Mouse (Mus musculus) embryo, embryonic 11.5 days (tissue): ENCODE data around the gene Cradd.

Source experiments
- DNase-seq: peaks from one replicate; pipeline ENCODE4 v3.0.0-alpha.2; 2012; ENCODE audit warnings: low read depth, low spot score

Cradd gene

DNA sequence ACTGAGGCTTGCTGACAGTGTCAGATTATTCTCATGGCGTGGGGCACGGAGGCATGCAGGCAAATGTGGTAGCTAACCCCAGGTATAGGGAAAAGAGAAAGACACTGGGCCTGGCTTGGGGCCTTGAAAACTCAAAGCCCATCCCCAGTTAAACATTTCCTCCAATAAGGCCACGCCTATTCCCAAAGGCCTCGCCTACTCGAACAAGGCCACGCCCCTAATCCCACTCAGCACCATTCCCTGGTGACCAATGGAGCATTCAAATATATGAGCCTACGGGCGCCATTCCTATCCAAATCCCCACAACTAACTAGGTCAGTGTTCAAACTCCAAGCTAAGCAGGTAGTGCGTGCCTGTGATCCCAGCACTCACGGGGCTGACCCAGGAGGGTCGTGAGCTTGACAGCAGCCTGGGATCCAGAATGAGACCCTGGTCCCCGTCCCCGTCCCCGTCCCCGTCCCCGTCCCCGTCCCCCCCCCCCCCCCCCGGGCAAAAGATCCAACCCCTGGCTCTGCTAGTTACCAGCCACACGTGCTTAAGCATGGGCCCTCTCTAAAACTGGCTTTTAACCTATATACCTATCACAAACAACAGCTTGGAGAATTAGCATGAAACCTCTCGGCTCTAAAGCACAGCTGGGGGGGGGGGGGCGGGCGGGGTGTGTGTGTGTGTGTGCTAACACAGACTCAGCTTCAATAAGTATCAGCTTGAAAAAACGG, 78.8 kb downstream of the Cradd start:
- DNase-seq, result no peak

DNA sequence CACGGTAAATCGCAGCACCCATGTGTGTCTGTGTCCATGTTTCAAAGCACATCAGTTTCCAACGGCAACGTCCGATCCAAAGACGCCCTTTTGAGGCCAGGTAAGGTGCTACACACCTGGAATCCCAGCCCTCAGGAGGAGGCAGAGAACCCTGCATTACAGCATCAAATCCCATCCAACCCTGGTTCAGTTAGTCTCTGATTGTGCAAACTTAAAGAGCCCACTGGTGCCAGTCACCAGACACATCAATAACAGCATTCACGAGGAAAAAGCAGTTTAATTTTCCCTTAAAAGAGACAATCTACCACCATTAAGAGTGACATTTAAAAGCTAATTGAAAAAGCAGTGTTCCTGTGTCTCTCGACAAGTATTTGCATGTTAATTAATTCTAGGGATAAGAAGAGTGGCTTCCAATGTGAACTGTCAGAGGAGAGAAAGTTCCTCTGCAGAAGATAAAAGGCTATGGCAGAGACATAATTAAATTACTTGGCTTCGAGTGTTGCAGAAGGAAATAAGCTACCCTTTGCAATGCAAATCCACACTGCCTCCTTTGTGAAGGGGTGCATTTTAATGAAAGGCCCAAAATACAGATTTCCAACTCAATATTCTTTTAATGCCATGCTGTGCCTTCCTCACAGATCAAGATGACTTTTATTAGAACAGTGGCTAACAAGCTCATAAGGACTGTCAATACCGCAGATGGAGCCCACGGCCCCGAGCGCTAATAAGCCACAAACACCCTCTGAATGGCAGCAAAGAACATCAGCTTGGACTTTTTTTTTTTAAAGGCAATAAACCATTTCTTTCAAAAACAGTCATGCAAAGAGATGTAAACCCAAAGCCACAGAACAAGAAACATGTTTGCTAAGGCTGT, 84.5 kb downstream of the Cradd start:
- no peak for DNase-seq

DNA sequence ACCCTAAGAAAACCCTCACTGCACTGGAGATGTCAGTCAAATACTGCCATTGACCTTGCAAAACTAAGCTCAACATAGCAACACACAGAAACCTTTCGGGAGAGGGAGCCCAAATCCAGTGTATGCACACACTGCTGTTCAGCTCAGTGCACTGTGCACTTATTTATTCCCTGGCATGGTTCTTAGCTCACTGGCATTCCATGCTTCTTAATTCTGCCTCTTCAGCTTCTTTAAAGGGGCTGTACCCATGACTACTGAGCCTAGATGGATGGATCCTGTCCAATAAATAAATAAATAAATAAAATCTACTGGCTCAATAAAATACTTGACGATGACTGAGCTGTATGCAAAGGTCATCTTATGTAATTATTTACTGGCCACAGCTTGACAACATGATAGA, 85.3 kb downstream of the Cradd start:
- no peak for DNase-seq

DNA sequence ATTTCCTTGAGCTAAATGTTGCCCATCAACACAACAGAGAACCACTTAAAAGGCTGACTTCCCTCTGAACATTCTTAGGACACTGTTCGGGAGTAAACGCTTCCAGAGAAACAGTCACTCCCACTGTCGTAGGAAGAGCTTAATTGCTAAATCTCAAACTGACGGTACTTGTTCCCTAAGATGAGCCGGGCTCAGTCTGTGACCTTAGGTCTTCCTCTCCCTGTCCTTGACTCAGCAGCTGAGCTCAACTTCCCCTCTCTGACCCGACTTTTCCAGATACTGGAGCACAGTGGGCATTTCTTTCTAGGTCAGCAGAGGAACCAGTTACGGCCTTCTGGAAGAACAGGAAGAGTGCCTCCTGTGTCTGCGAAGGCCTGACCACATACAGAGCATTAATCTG, 87.7 kb downstream of the Cradd start:
- DNase-seq, result no peak

DNA sequence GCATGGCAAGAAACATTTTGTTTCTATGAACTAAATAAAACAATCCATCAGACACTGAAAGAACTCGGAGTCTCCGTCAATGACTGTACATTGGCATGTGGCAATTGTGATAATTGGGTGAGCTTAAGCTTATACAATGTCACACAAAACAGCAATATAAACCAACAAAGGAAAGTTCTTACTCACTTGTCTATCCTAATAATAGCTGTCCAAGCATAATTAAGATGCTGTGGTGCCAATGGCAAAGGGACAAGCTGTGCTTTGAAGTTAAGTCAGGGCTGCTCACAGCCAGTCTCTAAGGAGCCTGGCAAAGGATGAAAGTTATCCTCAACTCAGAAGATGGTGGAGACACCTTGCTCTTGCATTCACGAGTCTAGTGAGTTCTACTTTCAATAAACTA, 89.3 kb downstream of the Cradd start:
- no peak for DNase-seq

DNA sequence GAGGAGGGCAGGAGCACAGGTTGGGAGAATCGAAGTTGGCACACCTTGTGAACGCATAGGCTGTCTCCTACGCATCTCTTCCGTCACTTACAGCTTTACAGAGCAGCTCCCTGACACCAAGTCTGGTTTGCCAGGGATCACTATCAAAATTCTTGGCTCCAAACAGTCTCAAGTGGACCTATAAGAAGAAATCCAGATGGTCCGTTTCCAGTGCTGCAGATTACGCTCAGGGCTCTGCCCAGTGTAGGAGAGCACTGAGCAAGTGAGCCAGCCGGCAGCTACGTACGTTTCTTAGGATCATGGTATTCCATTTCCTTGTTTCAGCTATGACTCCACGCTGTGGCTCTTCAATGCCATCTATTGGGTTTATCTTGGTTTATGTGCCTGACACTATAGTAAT, 90.9 kb downstream of the Cradd start:
- no peak for DNase-seq

DNA sequence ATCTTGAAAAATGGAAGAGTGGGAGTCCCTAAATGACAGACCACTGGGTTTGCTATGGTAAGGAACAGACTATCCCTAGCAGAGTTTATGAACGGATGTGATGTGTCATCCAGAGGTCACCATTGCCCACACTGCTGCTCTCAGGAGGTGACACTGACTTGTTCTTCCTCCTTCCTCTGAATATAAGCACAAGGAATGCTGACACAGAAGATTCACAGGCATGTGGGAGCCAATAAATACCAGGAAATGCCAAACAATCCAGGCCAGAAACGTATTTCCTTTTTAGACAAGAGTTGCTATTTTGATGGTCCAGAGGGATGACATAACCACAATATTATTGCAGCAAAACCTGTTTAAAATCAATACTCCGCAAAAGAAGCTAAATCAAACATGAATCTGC, 91.4 kb downstream of the Cradd start:
- DNase-seq, result no peak

DNA sequence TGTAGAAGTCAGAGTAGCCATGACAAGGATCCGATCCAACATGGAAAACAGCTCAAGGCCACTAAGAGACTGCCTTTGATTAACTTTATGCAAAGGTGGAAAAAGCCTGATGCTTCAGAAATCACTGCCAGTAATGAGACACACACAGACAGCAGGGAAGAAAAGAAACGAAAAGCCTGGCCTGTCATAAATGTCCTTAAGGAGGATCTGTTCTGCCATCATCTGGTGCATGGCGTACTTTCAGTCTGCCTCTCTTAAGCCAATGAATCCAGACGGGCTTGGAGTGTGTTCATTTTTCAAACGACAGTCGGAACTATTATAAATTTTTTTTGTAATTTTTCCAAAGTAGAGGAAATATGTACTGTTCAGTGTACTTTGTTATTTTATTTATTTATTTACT, 95.7 kb downstream of the Cradd start:
- no peak for DNase-seq

DNA sequence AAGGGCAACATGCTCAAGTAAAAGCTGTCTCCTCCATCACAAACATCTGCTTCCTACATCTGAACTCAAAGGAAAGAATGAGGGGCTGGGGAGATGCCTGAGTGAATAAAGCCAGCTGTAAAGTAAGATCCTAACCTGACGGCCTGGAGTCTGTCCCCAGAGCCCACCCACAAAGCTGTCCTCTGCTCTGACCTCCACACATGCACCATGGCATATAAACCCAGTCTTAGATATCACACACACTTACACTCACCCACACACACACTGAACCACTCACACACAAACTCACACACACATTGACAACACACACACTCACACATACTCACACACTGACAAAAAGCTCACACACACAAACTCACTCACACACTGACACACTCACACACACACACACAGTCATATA, 96.3 kb downstream of the Cradd start:
- no peak for DNase-seq

DNA sequence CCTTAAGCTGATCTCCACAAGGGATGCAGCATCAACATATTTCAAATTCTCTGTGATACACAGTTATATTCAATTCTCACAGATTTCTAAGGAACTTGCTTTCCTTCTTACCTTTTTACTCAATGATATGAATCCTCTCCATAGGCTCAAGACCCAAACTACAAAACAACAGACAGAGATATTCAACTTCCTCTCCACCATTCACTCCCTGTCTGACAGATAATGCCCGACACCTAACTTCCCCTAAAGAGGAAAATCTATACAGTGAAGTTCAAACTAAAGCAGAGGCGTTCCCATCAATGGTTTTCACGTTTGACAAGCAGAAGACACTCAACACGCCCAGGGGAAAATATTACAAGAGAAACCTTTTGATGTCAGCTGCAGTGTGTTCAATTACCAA, 97.2 kb downstream of the Cradd start:
- DNase-seq, result no peak

DNA sequence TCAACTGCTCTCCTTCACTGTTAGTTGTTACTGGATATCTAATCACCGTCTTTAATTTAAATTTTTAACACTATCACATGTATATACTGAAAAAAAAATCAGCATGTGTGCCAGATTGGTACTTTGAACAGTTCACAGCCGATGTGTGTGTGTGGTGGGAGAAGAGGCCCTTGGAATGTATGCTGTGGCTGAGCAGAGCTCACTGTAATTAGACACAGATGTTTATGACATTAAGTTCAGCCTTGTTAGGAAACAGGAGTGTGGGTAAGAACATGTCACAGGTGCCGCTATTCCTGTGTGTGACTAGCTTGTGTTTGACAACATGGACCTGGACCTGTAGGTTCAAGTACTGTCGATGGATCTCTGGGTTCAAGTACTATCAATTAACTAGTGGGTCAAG, 98.9 kb downstream of the Cradd start:
- no peak for DNase-seq

DNA sequence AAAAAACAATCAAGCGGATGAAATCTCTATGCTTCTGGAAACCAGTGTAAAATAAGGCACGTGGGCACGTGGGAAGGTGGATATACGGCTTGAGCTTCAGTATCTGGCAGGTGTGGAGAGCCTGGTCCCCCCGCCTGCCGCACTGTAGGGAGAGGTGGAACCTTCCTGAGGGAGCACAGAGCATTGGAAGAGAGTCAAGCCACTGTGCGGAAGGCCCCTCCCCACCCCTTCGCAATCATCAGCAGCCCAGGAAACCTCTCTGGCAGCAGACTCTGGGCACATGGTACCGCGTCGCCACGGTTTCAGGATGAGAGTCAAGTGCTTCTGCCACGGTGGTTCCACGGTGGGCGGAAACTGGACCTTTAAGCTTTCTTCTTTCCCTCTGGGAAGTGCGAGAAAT, 100.7 kb downstream of the Cradd start:
- no peak for DNase-seq

DNA sequence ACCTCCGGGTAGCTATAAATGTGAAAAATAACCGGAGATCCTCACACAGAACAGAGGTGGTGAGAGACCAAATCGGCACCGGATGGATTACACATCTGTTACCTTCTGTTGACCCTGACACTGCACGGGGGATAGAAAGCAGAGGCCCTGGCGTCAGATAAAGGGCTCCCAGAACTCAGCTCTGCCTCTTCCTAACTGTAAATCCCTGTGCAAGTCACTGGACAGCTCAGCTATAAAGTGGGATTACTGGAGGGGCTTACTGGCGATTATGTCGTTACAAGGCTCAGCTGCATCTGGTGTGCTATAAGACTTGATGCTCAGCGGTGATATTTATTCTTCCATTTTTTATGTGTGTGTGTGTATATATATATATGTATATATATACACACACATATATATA, 102.0 kb downstream of the Cradd start:
- DNase-seq, result no peak

DNA sequence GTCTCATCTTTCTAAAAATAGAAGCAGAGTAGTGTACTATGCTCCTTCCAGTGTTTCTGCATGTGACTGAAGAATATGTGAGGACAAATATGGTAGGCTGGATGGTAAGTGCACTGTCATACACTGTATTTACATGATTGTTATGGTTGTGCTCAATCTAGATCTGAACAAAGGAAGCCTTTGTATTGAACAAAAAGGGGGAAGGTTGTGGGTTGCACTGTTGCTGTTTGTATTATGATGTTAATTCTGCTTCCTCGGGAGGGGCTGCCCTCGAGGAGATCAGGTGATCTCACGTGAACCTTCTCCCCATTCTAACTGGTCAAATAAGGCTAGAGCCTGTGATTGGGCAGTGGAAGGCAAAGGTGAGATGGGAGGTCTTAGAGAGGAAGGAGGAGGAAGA, 103.4 kb downstream of the Cradd start:
- DNase-seq, result no peak

DNA sequence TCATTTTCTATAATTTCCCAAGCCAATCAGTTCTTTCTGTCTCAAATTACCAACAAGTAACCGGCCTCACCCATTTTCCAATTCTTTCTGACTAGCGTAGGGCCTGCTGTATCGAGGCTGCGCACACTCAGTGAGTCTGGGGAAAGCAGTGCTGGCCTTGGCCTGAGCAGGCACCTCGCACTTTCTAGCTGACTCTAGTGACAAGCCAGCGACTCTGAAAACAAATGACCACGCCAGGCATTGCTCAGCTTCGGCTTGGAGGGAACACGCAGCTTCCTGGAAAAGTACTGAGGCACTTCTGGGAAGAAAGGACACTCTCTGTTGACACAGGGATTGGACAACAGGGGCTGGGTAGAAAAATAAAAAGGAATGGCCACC, 105.3 kb downstream of the Cradd start:
- no peak for DNase-seq

DNA sequence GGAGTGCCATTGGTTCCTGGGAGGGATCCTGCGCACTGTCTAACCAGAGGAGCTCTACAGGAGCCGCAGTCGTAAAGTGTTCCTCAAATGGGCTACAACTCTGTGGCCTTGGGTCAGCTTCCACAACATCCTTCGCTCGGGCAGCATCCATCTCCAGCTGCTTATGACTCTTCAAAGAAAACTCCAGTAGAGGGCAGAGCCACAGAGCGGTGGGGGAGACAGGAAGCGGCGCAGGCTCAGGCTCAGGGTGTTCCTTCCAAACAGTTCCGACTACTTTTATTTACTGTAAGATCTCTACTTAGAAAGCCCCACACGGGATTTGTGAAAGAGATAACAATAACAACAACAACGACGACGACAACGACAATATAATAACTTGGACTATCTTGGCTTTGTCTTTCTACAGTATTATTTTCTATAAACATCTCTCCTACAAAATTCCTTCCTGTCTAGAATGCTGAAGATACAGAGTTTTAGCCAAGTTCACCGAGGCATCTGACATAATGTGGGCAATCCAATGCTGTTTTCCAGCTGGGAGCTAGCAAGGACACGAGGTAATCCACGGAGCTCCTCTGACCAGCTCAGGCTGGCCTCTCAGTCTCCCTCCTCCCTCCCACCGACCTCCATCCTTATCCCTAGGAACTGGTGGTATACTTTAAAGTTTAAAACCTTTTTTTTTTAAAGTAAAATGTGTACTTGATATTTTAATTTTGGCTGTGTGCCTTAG, 105.8 kb downstream of the Cradd start:
- no peak for DNase-seq

DNA sequence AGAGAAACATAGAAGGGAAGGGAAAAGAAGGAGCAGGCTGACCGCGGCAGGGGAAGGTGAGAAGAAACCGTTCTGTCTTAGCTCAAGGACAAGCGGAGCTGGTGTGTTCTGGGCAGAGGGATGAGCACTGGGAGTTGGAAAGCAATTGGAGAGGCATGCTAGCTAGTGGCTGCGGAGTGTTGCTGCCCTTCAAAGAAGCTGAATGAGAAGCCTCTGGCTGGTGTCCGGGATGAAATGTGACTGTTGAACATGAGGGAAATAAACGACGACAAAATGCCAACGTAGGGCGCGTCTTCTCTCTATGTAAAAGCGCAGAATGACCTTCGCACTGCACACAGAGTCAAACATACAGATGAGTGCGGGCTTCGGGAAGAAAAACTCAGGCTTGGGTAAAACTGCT, 108.6 kb downstream of the Cradd start:
- DNase-seq, result no peak

DNA sequence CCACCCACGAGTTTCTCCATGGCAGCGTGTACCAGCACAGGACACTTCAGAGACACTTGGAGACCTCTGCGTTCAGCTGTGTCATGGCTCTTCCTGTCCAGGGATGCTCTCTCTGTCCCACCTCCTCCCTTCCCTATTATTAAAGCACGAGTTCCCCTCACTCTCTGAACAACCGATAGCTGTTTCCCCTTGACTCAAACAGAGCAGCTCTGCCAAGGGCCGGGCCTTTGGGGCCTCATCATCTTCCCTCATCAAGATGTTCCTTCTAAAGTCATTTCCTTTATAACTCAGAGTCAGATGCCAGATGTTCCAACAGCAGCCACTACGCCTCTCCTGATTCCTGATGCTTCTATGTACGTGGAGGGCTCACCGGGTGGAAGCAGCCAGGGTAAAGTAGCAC, 110.1 kb downstream of the Cradd start:
- DNase-seq, result no peak

DNA sequence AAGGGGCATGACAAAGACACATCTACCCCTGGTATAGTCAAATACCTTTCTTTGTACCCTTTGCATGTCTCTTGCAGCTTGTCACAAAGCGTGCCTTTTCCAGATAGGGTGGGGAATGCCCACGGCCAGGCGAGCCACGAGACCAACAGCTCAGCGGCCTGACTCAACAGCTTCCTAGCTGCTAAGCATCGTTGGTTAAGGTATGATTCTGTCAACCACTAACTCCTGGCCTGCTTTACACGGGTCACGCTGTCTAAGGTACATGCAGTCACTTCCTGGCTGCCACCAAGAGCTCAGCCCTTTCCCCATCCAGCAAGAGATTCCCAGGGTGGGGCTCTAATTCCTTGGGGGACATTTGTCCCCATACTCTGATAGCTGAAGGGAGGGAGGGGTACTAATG, 110.6 kb downstream of the Cradd start:
- DNase-seq, result no peak

DNA sequence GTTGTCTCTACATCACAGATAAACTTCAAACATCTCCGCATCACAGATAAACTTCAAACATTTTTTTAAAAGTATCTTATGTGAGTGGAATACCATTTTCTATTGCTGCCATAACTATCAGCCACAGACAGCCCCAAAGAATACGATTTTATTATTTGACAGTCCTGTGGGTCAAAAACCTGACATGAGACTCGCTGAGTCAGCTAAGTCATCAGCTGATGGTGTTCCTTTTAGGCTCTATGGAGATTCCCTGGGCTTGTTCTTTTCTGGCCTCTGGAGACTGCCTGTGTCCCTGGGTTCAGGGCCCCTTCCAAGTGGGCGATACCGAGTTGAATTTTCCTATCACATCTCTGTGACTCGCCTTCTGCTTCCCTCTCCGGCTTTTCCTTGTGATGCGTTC, 112.3 kb downstream of the Cradd start:
- DNase-seq, result no peak

DNA sequence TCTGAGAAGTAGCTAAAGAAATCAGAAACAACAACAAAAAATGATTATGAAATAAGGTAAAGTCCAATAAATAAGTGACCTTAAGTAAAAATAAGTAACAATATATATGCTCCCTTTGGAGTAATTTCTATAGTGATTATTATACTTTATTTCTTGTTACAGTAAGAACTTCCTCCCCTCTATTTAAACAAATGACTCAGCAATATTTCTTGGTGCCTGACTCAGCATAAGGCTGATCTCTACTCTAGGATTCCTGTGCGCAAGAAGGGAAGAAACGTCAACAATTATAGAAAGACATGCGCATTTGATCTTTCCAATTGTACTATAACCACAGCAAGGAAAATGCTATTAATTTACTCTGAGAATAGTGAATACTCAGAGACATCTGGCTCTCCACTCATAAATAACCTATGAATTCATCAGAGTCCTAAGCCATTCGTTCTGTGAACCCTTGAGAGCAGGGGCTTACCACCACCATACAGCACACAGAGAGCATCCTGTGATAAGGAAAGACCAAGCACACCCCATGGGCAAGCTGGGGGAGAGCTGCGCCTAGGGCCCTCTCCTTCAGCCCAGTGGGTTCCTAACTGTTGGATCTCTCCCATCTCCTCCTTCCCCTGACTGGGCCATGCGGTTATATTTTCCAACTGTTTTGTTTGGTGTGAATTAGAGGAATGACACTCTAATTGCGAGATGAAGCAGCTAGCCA, 113.1 kb downstream of the Cradd start:
- no peak for DNase-seq

DNA sequence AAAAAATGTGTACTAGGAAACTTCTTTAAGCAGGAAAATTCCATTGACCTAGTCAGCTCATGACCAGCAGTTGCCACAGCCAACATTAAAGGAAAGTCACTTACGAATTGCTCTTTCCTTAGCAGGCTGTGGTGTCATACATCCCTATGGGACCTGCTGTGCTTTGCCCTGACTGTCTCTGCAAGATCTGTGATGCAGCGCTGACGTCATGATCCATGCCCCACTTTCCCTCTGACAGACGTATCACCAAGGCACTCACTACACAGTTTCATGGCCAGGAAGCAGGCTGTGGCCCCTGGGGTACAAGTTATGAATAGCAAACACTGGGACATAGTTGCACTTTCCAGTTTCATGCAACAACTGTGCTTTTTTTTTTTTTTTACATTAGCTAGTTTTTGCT, 113.8 kb downstream of the Cradd start:
- DNase-seq, result no peak
